Mouse (Mus musculus): ENCODE results near the gene Polg. TPM values are rescaled to one million over a fixed set of nuclear protein-coding genes. Genes with fewer than 3 reads are reported as not detected.
A peak's percentile ranks its signal among the peaks of the same experiment; 100 is the strongest.

Polg gene
- polyA plus RNA-seq, 1 experiment, result 29.1 TPM

GRCm38 (mm10) chr7:79496816-79497328, 30.7 kb upstream of the Polg start:
- Histone ChIP-seq H3K4me1 (ENCODE audit: control insufficient read depth, insufficient read depth, insufficient read length, low read length) (no peaks in the 10 kb centered on the region; the same call in 1 of the 2 replicates), H3K27ac (replicated peaks; ENCODE audit: low read depth, low read length) (no peak overlapping the region), H3K4me3 (ENCODE audit: insufficient read depth, low read depth, low read length) (no peak overlapping the region)

- Histone ChIP-seq H3K4me1 (ENCODE audit: control insufficient read depth, insufficient read depth, insufficient read length, low read length) (no peaks in the 10 kb centered on the region; the same call in 1 of the 2 replicates), H3K27ac (replicated peaks; ENCODE audit: low read depth, low read length) (no peak overlapping the region), H3K4me3 (ENCODE audit: insufficient read depth, low read depth, low read length) (peak overlapping the region; percentile 38)
These were observed 30.0 kb upstream of the Polg start for GRCm38 (mm10) chr7:79495988-79496815.

GRCm38 (mm10) chr7:79493915-79494314, 27.8 kb upstream of the Polg start:
- Histone ChIP-seq H3K4me3 (ENCODE audit: insufficient read depth, low read depth, low read length) (no peak overlapping the region), H3K27ac (replicated peaks; ENCODE audit: low read depth, low read length) (no peak overlapping the region), H3K4me1 (ENCODE audit: control insufficient read depth, insufficient read depth, insufficient read length, low read length) (no peaks in the 10 kb centered on the region; the same call in 1 of the 2 replicates)

- no peaks in the 10 kb centered on the region for H3K4me1 ChIP-seq (ENCODE audit: control insufficient read depth, insufficient read depth, insufficient read length, low read length)
- no peak overlapping the region for H3K4me3 ChIP-seq (ENCODE audit: insufficient read depth, low read depth, low read length)
- H3K27ac ChIP-seq (replicated peaks; ENCODE audit: low read depth, low read length), result no peak overlapping the region
These were observed 20.4 kb upstream of the Polg start for GRCm38 (mm10) chr7:79486528-79486927.

- Histone ChIP-seq H3K27ac (replicated peaks; ENCODE audit: low read depth, low read length) (no peak overlapping the region), H3K4me1 (ENCODE audit: control insufficient read depth, insufficient read depth, insufficient read length, low read length) (no peaks in the 10 kb centered on the region)
These were observed 8.8 kb upstream of the Polg start for GRCm38 (mm10) chr7:79474831-79475399.

GRCm38 (mm10) chr7:79473496-79474194, 7.5 kb upstream of the Polg start:
- no peak overlapping the region for H3K4me3 ChIP-seq (ENCODE audit: insufficient read depth, low read depth, low read length)
- no peaks in the 10 kb centered on the region for H3K4me1 ChIP-seq (ENCODE audit: control insufficient read depth, insufficient read depth, insufficient read length, low read length)
- H3K27ac ChIP-seq (replicated peaks; ENCODE audit: low read depth, low read length), result no peak overlapping the region

More at GRCm38 (mm10) chr7:79474831-79475399, 8.8 kb upstream of the Polg start:
- H3K4me3 ChIP-seq (ENCODE audit: insufficient read depth, low read depth, low read length), result no peak overlapping the region

GRCm38 (mm10) chr7:79472792-79473191, 6.6 kb upstream of the Polg start:
- Histone ChIP-seq H3K27ac (replicated peaks; ENCODE audit: low read depth, low read length) (no peak overlapping the region), H3K4me1 (ENCODE audit: control insufficient read depth, insufficient read depth, insufficient read length, low read length) (no peaks in the 10 kb centered on the region), H3K4me3 (ENCODE audit: insufficient read depth, low read depth, low read length) (no peak overlapping the region)

- Histone ChIP-seq H3K4me1 (ENCODE audit: control insufficient read depth, insufficient read depth, insufficient read length, low read length) (no peaks in the 10 kb centered on the region), H3K27ac (replicated peaks; ENCODE audit: low read depth, low read length) (no peak overlapping the region), H3K4me3 (ENCODE audit: insufficient read depth, low read depth, low read length) (no peak overlapping the region)
These were observed 5.3 kb upstream of the Polg start for GRCm38 (mm10) chr7:79471436-79471835.

GRCm38 (mm10) chr7:79470718-79471117, 4.6 kb upstream of the Polg start:
- Histone ChIP-seq H3K27ac (replicated peaks; ENCODE audit: low read depth, low read length) (no peak overlapping the region), H3K4me3 (ENCODE audit: insufficient read depth, low read depth, low read length) (no peak overlapping the region)

GRCm38 (mm10) chr7:79469766-79470165, 3.6 kb upstream of the Polg start:
- Histone ChIP-seq H3K4me1 (ENCODE audit: control insufficient read depth, insufficient read depth, insufficient read length, low read length) (peaks cover 4% of the 10 kb centered on the region), H3K27ac (replicated peaks; ENCODE audit: low read depth, low read length) (no peak overlapping the region), H3K4me3 (ENCODE audit: insufficient read depth, low read depth, low read length) (no peak overlapping the region)

More at GRCm38 (mm10) chr7:79470718-79471117, 4.6 kb upstream of the Polg start:
- H3K4me1 ChIP-seq (ENCODE audit: control insufficient read depth, insufficient read depth, insufficient read length, low read length), result no peaks in the 10 kb centered on the region

GRCm38 (mm10) chr7:79468994-79469393, 2.8 kb upstream of the Polg start:
- H3K27ac ChIP-seq (replicated peaks; ENCODE audit: low read depth, low read length), result no peak overlapping the region
- no peak overlapping the region for H3K4me3 ChIP-seq (ENCODE audit: insufficient read depth, low read depth, low read length)
- peaks cover 6% of the 10 kb centered on the region for H3K4me1 ChIP-seq (ENCODE audit: control insufficient read depth, insufficient read depth, insufficient read length, low read length)

GRCm38 (mm10) chr7:79467951-79468350, 1.8 kb upstream of the Polg start:
- H3K4me3 ChIP-seq (ENCODE audit: insufficient read depth, low read depth, low read length), result no peak overlapping the region; the same call in 1 of the 2 replicates
- peaks cover 6% of the 10 kb centered on the region for H3K4me1 ChIP-seq (ENCODE audit: control insufficient read depth, insufficient read depth, insufficient read length, low read length)
- no peak overlapping the region for H3K27ac ChIP-seq (replicated peaks; ENCODE audit: low read depth, low read length)

GRCm38 (mm10) chr7:79465461-79466044, 609 bp downstream of the Polg start:
- Histone ChIP-seq H3K4me1 (ENCODE audit: control insufficient read depth, insufficient read depth, insufficient read length, low read length) (peaks cover 6% of the 10 kb centered on the region), H3K27ac (replicated peaks; ENCODE audit: low read depth, low read length) (peak overlapping the region; percentile 69), H3K4me3 (ENCODE audit: insufficient read depth, low read depth, low read length) (peak overlapping the region; percentile 73)

GRCm38 (mm10) chr7:79464776-79465420, 1.3 kb downstream of the Polg start:
- Histone ChIP-seq H3K4me3 (ENCODE audit: insufficient read depth, low read depth, low read length) (peak overlapping the region; percentile 73), H3K4me1 (ENCODE audit: control insufficient read depth, insufficient read depth, insufficient read length, low read length) (peaks cover 6% of the 10 kb centered on the region), H3K27ac (replicated peaks; ENCODE audit: low read depth, low read length) (0 out of 2 replicates have a peak overlapping the region, but pooled peaks have one; percentile 69)

Data from brown adipose tissue, adult 24 weeks (tissue).